Mouse (Mus musculus) kidney, adult 9 months (tissue): ENCODE results near the gene Hivep2.

Source experiments
- DNase-seq: peaks from one replicate; pipeline ENCODE4 v3.0.0; 2022

Gene Hivep2

DNA sequence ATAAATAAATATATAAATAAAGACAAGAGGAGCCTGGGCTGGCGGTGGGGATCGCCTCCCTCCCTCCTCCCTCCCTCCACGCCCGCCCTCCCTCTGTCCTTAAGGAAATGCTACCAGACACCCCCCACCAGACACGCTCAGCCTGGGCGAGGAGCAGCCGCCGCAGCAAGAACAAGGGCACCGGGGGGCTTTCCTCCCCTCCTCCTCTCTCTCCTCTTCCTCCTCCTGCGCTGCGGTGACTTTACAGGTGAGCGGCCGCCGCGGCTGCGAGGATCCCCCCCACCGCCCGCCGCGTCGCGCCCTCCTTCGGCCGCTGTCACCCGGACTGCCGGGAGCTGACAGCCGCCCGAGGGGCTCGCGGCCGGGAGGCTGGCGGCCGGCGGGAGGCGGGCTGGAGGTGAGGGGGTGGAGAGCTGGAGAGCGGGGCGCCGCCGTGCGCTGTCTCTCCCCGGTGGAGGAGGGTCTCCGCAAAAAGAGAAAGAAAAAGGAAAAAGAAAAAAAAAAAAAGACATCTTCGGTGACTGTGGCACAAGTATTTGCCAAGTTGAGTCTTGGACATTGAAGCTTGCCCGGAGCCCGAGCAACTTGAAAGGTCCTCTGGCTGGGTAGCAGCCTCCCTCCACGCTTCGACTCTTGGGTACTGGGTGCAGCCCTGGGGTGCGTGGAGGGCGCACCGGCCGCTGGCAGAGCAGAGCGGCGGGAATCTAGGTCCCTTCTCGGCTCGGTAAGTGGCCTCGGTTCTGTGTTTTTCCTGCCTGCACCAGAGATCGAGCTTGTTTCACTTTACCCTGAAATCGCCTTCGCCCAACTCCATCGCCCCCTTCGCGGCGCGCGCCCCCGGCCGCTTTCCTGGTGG is at the start of gene Hivep2:
TSS of gene Hivep2 (plus strand) at position 102 of the 856 bp plus-strand sequence.
- DNase-seq: peak; percentile 59

DNA sequence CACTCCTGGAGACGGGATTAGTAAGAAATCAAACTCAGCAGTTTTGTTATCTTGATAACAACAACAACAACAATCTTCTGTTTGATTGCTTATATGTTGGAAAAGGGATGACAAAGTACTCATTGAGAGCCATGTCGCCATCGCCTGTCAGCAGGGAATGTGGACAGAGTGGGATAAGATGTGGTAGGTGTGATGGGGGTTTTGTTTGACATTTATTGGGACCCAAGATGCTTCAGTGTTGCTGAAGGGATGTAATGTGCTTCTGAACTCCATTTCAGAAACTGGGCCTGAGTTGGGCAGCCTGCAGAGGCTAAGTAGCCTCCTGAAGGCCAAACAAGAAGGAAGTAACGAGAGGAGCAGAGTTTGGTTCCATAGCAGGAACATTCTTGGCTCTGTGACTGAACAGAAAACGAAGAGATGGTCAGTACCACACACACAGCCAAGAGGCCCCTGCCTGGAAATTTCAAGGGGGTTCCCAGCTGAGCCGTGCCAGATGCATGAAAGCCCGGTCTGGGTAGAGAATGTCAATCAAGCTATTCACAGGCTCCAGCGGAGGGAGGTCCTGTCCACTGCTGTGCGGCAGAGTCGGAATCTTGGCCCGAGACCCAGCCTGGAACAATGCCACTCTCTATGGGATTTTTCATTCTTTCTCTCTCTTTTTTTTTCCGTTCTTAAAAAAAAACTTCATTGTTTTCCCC is 49.1 kb upstream of the Hivep2 start:
- DNase-seq: no peak

GRCm38 (mm10) chr10:13921641-13922385 is 44.1 kb upstream of the Hivep2 start:
- no peak for DNase-seq

GRCm38 (mm10) chr10:13929306-13929705 is 36.6 kb upstream of the Hivep2 start:
- DNase-seq: no peak

DNA sequence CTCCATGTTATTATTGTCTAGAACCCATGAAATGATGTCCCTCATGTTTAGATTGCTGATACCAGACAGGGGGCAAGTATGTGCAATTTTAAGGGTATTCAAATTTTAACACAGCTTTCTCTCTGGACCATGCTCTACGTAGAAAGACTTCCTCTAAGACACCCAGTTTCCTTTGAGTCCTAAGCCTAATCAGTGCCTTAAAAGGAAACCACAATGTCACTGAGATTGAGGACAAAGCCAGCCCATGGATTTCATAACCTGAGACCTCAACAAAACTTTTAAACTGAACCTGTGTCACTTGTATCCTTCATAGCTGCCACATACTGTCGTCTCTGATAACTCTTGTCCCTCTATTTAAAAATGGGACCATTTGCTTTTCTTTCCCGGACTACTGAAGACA is 33.7 kb upstream of the Hivep2 start:
- DNase-seq: no peak

GRCm38 (mm10) chr10:13933320-13933719 is 32.6 kb upstream of the Hivep2 start:
- DNase-seq: no peak

DNA sequence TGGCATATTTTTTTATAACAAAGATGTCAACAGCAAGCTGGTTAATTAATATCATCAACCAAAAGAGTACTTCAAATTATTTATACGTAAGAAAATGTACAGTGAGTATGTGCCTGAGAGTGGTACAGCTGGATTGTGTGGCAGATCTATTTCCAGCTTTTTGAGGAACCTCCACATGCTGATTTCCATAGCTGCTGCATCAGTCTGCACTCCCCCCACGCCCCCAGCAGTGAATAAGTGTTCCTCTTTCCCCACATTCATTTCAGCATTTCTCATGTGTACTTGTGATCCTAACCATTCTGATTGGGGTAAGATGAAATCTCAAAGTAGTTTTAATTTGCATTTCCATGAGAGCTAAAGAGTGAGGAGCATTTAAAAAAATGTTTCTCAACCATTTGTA is 30.2 kb upstream of the Hivep2 start:
- DNase-seq: no peak

GRCm38 (mm10) chr10:13941406-13941805 is 24.5 kb upstream of the Hivep2 start:
- DNase-seq: no peak

- peak; percentile 11 for DNase-seq
Observed at GRCm38 (mm10) chr10:13943706-13944105, 22.2 kb upstream of the Hivep2 start.

GRCm38 (mm10) chr10:13946498-13946897 is 19.4 kb upstream of the Hivep2 start:
- DNase-seq: no peak

- no peak for DNase-seq
Observed at GRCm38 (mm10) chr10:13962965-13963364, 2.9 kb upstream of the Hivep2 start.

DNA sequence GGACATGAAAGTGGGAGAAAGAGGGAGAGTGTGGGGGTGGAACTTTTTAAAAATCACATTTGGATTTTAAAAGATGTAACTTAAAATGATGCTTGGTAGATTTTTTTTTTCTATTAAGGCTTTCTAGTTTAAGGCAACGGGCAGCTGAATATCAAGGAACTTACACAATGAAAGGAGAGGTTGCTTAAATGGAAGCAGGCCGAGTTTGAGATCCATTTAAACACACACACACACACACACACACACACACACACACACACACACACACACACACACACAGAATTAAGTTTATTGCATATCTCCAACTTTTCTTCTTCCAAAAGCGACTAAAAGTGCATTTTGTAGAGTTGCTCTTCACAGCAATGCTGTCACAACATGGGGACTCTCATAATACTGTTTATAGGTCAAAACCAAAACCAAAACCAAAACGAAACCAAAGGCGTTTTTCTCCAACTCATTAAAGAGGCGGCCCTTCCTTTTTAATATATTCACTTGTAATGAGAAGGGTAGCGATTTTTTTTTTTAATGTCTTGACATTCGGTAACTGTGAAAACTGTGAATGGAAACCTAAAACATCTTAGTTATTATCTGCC is 1.9 kb upstream of the Hivep2 start:
- DNase-seq: no peak

GRCm38 (mm10) chr10:13964501-13965281 is 1.2 kb upstream of the Hivep2 start:
- DNase-seq: peak; percentile 95

- DNase-seq: peak; percentile 92
Observed at GRCm38 (mm10) chr10:13965316-13965973, 430 bp upstream of the Hivep2 start.

DNA sequence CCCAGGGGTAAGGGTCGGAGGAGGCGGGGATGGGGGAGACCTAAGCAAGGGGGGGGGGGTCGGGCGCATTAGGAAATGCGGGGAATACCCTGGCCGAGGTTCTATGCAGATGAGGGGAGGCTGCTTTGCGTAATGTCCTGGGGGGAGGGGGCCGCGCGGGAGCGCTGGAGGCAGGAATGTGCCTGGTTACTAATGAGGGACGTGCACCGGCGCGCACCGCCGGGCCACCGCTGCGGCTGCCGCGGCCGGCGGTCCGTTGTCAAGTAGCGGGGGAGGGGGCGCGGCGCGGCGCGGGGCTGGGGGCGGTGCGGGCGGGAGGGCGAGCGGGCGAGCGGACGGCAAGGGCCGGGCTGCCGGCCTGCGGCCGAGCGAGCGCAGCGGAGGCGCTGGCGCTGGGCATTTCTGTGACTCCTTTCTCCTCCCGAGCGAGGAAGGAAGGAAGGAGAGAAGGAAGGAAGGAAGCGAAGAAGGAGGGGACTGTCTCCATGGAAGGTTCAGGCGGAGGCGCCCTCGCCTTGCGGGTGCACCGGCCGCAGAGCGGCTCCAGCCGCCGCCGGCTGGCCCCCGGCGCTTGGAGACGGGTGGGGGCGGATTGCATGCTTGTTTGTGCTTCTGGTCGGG is 1.1 kb downstream of the Hivep2 start:
- DNase-seq: peak; percentile 63

- DNase-seq: peak; percentile 85
Observed at GRCm38 (mm10) chr10:13967451-13968233, 1.8 kb downstream of the Hivep2 start.

DNA sequence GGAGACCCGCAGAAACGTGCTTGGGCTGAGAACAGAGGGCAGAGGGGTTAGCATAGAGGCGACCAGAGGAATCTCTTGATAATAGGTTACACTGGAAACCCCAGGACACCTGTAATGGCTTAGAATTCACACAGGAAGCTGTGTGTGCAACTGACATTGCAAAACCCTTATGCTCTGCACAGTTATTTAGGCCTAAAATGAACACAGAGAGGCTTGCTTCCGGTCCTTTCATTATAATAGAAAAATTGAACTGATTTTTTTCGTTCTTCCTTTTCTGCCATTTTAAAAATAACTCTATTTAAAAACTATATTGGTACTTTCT is 2.3 kb downstream of the Hivep2 start:
- no peak for DNase-seq

GRCm38 (mm10) chr10:13968989-13969388 is 3.1 kb downstream of the Hivep2 start:
- peak; percentile 56 for DNase-seq

DNA sequence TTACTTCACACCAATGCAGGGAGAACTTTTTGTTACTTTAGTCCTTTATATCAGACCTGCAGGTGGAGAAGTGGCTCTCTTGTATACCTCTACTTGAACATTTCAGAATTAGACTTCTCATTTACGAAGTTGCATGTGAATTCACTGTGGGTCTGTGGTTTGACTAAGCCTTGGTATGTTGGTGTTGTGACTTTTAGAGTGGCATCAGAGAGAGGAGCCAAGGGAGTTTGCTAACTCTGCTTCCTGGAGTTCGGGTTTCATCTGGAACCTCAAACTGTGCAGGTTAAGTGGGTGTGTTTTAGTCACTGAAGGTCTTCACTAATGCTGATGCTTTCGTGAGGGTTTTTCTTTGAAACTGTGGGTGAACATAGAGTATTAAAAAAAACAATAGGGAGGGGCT is 4.4 kb downstream of the Hivep2 start:
- no peak for DNase-seq

DNA sequence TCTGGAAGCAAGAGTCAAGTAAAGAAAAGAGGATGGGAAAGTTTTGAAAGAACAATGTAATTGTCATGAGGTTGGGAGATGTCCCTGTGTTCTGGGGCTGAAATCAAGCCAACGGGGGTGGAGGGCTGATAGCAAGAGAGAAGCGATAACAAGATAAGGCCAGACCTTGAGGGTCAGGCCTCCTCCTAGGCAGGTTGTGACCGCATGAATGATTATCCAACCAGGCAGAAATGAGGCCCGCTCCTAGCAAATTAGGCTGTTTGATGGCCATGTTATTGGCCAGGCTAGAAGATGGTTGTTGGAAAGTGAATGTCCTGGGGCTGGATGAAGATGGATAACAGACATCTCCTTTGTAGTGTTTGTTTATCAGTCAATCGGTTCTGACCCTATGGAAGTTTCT is 5.4 kb downstream of the Hivep2 start:
- no peak for DNase-seq
